Mouse (Mus musculus) megakaryocyte-erythroid progenitor cell, adult 5-6 weeks (primary cell): ENCODE data around the gene Tmem207. TPM values are rescaled to one million over a fixed set of nuclear protein-coding genes. Genes with fewer than 3 reads are reported as not detected.

Source experiments
- ATAC-seq: replicated peaks from 2 replicates; pipeline ENCODE4 v1.8.0; 2016; ENCODE audit warnings: mild to moderate bottlenecking, inconsistent platforms; ENCODE audit not compliant: severe bottlenecking, poor library complexity, low FRiP score, low TSS enrichment
- total RNA-seq, 2 experiments: library from RNA; stranded (forward) in 1 of 2; stranded (reverse) in 1 of 2; fragments of 200-1000, 215-1000 nt in 1 of 2; fragments of >200 nt in 1 of 2; fragmentation: Nextera tagmentation in 1 of 2; gene quantifications; 2 replicates each; pipeline ENCODE4 v1.2.3; 2014 to 2017

Tmem207 gene
- total RNA-seq, 2 experiments from 2014 or later: not detected

- ATAC-seq: no peak
Observed at GRCm38 (mm10) chr16:26466535-26466934, 60.0 kb downstream of the Tmem207 start.

DNA sequence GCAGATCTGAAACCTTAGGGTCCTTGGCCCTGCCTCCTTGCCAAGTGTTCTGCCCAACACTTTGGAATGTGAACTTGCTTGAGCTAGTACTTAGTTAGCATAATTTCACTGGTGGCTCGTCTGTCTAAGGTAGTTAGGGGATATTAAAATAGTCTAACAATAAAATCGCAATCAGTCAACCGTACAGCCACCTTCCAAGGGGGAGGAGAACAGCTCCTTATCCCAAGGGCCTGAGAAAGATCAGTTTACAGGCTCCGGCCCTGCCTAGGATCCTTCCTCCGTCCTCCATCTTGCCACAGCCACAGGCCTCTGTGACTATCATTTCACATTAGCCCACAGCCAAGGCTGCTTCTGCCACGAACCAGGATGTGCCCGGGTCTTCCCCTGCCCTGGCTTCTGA is 63.7 kb downstream of the Tmem207 start, which contains the start of gene Cldn16:
Cldn16 (plus strand) TSS at position 301 of the 400 bp plus-strand sequence.
- no peak for ATAC-seq

DNA sequence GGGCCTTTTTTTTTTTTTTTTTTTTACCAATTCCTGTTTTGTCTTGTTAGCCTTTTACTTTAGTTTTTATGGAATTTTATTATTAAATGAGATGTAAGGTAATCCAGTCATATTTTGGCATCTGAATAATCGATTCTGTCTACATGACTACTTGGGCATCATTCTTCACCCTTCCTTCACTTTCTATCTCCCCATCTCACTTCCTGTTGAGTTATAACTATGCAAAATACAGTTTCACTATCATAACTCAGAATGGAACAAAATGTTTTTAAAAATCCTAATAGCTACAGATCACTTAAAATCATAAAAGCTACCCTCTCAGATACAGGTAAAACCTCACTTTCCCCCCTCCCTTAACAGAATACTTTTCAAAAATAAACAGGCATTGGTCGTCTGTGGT is 70.4 kb downstream of the Tmem207 start:
- ATAC-seq: no peak

DNA sequence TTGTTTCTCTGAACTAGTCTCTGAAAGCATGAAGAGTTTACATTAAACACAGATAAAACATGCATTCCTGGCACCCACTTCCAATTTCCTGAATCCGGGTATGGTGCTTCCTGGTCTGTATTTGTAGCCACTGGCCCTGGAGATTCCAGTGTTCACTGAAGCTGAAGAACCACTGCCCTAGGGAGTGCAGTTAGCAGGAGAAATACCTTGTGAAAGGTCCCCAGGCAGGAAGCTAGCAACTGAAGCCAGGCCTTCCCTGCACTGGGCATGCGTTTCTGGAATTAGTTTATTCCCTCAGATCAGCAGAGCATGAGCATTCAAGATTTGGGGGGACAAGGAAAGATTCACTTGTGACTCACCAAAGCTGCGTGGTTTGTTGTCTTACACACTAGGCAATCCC is 72.4 kb downstream of the Tmem207 start:
- no peak for ATAC-seq

Other genes with a start within 250 kb of the Tmem207 start
- not detected in 2 replicates for gene Cldn1, start 154.9 kb downstream of the Tmem207 start, total RNA-seq (2014; fragmentation: Nextera tagmentation)
- not detected in 2 replicates for gene Cldn1, start 154.9 kb downstream of the Tmem207 start, total RNA-seq (2017)
- not detected in 2 replicates for gene Cldn16, start 63.6 kb downstream of the Tmem207 start, total RNA-seq (2014; fragmentation: Nextera tagmentation)
- not detected in 2 replicates for gene Cldn16, start 63.6 kb downstream of the Tmem207 start, total RNA-seq (2017)
- 5.0 and 6.6 TPM in 2 replicates for gene Il1rap, start 54.9 kb upstream of the Tmem207 start, total RNA-seq (2014; fragmentation: Nextera tagmentation)
- gene Il1rap, start 54.9 kb upstream of the Tmem207 start, total RNA-seq (2017): 5.6 and 7.9 TPM in 2 replicates